Mouse (Mus musculus): ENCODE data around the gene Ppp2r3c. TPM values are rescaled to one million over a fixed set of nuclear protein-coding genes. Genes with fewer than 3 reads are reported as not detected.
"Not testable (repeated sequence)": the region's sequence is repeated elsewhere in the genome, so short reads cannot be mapped to it uniquely, and the experiment has no call there.

Ppp2r3c gene
- total RNA-seq (2021) = 10 to 100 TPM; 10.2 to 11.1 TPM
- long read RNA-seq, experiment 1, full-length matches to known transcripts = 8 of 28 reads
- long read RNA-seq, experiment 1, partial matches to known transcripts = 14 of 28 reads
- long read RNA-seq, experiment 1, other reads (novel, unspliced or antisense) = 6 of 28 reads
- long read RNA-seq, experiment 2, full-length matches to known transcripts = 5 of 39 reads
- long read RNA-seq, experiment 2, partial matches to known transcripts = 24 of 39 reads
- long read RNA-seq, experiment 2, other reads (novel, unspliced or antisense) = 10 of 39 reads

DNA sequence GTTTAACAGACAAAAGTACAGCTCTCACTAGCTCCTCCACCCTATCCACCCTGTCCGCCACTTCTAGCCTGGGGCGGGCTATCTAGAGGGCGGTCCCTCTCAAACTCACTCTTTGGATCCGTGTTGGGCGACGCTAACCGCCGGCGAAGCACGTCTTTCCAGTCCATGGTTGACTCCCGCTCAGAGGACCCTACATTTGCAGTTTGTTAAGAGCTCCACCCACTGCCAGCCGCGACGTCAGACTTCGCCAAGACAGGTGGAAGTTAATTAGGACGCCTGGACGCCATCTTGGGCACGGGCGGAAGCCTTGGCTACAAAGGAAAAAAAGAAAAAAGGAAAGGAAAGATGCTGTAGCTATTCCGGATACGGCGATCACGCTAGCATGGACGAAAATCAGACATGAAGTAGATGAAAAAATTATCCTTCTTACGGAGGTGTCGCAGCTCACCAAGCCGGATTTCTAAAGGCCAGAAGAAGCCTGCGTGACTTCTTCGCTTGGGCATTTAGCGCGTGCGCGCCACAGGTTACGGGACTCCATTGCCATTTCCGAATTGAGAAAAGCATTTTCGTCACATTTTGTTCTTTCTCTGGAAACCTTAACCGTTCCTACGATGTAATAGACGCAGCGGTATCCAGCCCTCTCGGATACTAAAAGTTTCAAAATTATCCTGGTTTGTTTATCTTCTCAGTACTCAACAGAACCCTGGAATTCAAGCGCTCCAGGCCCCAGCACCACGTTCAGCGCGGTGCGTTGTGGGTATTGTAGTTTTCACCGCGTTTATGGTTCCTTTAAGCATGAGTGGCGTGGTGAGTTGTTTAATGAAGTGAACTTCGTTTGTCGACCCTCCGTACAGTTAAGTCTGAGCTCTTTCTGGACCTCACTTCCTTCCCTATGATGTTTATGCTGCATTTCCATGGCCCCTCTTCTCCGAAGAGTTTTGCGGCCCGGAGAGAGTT lies at the start of gene Ppp2r3c:
TSS of gene Ppp2r3c (minus strand) at position 514 of the 957 bp plus-strand sequence.
- intact Hi-C loops (cut with DNase I; ENCODE audit: low total_unique reads) = no loop called here

DNA sequence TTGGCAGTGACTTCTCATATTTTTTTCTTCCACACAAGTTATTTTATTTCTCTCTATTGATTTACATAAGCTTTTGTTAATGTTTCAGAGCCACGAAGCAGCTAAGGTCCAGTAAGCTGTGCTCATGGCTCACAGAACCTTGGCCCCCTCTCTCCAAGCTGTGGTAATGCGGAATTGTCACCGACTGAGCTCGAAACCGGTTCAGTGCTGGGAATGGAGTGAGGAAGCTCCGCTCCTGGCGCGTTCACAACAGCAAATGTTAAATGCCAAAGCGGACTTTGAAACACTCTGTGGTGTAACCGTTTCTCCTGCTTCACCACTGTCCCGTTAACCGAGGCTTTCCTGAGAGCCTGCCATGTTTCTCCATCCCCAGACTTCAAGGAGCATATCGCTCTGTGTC lies 41.8 kb upstream of the Ppp2r3c start:
- peak; percentile 32 for DNase-seq
- intact Hi-C loops (cut with DNase I; ENCODE audit: low total_unique reads) = no loop called here

More for the DNA sequence above, at the start of gene Ppp2r3c:
- peak; percentile 90 for DNase-seq

DNA sequence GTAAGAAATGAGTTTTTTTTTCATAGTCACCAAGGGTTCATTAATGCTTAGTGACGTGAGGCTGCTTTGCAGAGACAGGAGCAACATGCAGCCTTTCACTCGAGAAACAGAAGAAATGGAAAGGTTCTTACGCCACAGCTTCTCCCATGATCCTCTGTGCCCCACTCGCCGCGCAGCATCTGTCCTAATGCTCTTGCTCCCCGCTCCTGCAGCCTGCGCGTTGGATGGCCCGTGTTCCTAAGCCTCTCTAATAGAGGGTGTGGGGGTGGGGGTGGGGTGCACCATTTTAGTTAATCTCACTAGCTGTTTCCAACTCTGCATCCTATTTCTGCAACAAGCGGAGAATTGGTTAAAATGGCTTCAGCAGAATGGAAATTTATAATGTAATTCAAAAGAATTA lies 41.2 kb upstream of the Ppp2r3c start:
- DNase-seq = no peak
- intact Hi-C loops (cut with DNase I; ENCODE audit: low total_unique reads) = no loop called here

DNA sequence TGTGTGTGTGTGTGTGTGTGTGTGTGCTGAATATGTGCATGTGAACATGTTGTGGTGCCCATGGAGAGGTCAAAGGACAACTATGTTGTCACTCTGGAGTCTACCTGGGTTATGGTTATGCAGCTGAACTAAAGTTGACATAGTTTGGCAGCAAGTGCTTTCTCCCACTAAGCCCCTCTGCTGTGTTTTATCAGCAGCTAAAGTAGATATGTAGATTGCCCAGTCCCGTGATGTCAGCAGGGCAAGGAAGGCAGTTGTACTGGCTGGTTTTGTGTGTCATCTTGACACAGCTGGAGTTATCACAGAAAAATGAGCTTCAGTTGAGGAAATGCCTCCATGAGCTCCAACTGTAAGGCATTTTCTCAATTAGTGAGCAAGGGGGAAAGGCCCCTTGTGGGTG lies 40.2 kb upstream of the Ppp2r3c start:
- intact Hi-C loops (cut with DNase I; ENCODE audit: low total_unique reads); DNase-seq: not testable (repeated sequence)

DNA sequence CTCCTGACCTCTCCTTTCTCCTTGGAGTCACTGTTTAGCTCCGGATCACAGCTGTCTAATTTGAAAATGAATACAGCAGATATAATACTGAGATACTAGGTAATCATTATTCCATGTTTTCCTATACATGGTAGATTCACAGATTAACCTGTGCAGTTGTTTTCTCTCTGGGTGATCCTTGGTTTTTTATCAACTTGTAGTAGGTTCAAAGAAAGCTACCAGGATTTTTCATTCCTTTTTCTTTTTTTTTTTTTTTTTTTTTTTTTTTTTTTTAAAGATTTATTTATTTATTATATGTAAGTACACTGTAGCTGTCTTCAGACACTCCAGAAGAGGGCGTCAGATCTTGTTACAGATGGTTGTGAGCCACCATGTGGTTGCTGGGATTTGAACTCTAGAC lies 35.7 kb upstream of the Ppp2r3c start:
- DNase-seq; intact Hi-C loops (cut with DNase I; ENCODE audit: low total_unique reads): not testable (repeated sequence)

DNA sequence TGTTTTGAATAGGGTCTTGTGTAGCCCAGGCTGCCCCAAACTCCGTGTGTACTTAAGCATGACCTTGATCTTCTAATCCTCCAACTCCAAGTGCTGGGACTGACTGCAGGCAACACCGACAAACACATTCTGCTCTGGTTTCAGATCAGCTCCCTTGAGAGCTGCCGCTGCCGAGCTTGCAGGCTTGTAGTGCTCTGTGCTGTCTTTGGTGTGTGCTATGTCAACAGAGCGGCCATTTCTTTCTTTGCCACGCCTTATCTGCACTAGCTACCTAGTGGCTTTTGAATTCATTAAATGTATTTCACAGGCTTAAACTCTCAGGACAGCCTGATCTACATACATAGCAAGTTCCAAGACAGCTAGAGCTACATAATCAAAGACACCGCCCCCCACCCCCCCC lies 30.9 kb upstream of the Ppp2r3c start:
- no peak for DNase-seq
- intact Hi-C loops (cut with DNase I; ENCODE audit: low total_unique reads) = no loop called here

DNA sequence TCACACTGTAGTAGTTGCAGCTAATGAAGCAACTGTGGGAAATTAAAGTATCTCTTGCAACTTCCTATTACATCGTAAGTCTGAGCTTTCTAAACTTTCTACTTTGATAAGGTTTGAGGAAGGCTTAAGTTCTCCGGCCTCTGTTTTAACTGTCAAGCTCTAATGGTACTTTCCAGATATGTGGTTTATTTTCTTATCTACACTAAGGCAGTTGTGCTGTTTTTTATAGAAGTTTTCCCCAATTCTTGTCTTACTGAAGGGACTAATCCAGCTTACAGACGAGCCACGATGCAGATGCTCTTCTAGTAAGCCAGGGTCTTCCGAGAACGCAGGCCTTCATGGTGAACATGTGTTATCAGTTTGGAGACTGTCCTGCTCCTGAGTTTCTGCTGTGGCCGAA lies 26.6 kb upstream of the Ppp2r3c start:
- no peak for DNase-seq
- intact Hi-C loops (cut with DNase I; ENCODE audit: low total_unique reads) = no loop called here

DNA sequence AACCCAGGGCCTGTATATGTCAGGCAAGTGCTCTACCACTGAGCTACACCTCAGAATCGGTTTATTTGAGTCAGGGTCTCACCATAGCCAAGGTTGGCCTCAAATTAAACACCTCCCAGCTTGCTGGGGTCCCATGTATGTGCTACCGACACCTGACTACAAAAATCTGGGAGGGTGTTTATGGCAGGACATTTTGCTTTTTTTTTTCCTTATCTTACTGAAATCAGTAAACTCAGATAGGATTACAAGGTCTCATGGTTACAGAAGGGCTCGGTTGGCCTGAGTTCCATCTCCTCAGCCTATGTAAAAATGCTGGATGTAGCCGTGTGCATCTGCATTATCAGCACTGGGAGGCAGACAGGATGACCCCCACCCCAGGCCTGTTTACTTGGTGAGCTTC lies 26.0 kb upstream of the Ppp2r3c start:
- intact Hi-C loops (cut with DNase I; ENCODE audit: low total_unique reads) = no loop called here
- no peak for DNase-seq

DNA sequence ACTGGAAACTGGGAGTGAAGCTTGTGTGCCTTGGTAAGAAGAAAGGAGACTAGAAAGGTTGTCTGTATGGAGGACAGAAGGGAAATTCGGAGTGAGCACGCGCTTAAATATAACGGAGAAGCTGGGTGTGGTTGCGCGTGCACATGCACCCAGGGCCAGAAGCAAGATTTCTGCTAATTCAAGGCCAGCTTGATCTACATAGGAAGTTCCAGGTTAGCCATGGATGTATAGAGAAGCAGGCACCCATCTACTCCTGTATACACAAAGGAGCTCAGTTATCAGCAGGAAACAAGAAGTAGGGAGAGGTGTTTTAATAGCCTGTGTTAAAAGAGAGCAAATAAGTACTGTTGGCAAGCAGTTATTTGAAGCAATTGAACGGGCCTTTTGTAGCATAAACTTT lies 22.9 kb upstream of the Ppp2r3c start:
- no peak for DNase-seq

DNA sequence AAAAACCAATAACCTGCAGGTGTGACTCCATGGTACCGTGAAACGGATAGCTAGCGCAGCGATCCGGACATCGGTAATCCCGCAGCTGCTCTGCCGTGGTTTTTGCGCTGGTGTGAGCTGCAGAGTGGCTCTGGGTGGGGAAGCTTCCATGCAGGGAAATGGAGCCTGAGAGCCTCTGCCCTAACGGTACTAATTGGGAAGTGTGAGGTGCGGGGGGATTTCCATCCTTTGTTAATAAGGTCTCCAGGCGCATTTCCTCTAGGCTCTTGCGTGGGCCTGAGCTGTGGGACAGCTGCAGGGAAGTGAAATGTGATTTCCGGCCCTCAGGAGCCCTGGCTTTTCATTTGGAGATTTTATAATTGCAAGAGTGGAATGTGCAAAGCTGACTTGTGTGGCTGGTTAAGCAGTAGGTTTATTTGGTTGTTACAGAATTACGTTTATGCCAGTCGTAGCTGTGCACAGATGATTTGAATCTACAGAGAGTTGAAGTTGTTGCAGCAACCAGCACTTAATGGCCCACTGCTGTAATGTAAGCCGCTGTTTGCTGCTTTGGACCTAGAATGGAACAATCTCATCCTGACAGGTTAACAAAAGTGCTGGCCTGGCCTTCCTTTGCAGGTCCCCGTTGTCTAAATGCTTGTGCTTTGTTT lies 19.0 kb upstream of the Ppp2r3c start:
- intact Hi-C loops (cut with DNase I; ENCODE audit: low total_unique reads) = no loop called here
- DNase-seq = peak; percentile 16

More for the DNA sequence above, 22.9 kb upstream of the Ppp2r3c start:
- intact Hi-C loops (cut with DNase I; ENCODE audit: low total_unique reads) = no loop called here

DNA sequence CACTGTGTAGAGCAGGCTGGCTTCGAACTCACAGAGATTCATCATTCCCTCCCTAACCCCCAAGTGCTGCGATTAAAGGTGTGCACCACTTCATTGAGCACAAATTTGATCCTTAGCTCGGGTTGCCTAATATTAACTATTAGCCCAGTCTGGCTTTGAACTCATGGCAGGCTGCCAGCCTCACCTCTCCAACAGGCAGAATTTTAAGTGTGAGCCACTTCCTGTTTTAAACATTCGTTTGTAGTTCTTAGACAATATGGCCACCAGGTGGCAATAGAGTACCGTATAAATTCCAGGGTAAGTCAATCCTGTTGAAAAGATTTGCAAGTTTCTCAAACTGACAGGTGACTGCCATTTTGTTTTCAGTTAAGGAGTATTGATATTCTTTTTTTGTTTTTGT lies 12.4 kb upstream of the Ppp2r3c start:
- DNase-seq = peak; percentile 47
- intact Hi-C loops (cut with DNase I; ENCODE audit: low total_unique reads) = loop anchor here (2.0 to 5.0 kb wide), 2 partner anchors 42 to 186 kb away; no protein-coding TSS in a partner anchor

DNA sequence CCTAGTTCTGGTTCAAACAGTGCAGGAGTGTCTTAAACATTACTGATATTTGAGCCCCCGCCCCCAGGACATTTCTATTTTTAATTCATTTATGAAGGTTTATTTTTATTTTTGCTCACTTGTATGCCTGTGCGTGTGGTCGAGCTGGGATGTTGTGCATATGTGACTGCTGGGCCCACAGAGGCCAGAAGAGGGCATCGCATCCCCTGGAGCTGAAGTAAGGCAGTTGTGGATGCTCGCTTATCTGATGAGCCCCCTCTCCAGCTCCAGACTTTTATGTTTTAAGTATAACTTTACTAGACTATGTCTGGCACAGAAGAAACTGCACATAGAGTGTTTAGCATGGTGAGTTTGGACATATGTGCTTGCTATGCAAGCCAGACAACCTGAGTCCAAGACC lies 11.1 kb upstream of the Ppp2r3c start:
- intact Hi-C loops (cut with DNase I; ENCODE audit: low total_unique reads) = loop anchor here (2.0 kb wide), 1 partner anchor 187 kb away; no protein-coding TSS in a partner anchor
- no peak for DNase-seq

DNA sequence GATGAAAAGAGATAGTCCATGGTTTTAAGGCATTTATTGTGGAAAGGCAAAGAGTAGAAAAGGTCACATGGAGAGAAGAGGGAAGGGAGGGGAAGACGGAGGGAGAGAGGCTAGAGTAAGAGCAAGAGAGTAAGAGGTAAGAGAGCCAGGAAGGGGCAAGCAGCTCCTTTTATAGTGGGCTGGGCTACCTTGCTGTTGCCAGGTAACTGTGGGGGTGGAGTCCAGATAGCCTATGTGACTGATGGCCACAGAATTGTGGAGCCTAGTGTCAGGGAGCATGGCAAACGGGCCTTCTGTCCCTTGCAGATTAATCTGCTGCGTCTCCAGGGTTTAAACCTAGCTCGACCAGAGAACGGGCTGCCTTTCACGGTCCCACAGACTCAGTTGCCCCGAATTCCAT lies 9.0 kb upstream of the Ppp2r3c start:
- intact Hi-C loops (cut with DNase I; ENCODE audit: low total_unique reads) = no loop called here
- DNase-seq = no peak

DNA sequence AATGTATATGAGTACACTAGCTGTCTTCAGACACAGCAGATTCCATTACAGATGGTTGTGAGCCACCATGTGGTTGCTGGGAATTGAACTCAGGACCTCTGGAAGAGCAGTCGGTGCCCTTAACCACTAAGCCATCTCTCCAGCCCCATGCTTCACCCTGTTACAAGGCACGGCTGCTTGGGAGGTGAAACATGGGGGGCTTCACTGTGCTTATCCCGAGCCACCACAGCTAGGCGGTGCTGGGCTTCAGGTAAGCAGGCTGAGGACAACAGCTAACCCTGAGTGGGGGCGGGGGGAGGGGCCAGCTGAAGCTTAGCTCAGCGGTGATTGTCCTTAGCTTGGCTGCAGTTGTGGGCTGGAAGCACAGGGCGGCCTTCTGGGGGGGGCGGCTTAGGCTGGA lies 6.7 kb upstream of the Ppp2r3c start:
- intact Hi-C loops (cut with DNase I; ENCODE audit: low total_unique reads) = no loop called here
- no peak for DNase-seq

DNA sequence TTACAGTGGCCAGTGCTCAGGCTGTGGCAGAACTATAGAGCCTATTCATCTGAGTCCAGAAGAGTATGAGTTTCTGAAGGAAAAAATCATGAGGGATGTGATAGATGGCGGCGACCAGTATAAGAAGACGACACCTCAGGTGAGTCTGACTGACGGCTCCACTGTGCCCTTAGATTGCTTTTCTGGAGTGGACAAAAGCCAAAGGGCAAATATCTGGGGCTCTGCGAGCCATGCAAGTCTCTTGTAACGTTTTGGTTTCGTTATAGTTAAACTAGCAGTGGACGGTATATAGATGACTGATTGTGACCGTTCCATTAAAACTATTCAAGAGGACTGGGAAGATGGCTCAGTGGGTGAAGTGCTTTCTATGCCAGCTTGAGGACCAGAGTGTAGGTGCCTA lies 5.9 kb upstream of the Ppp2r3c start:
- no peak for DNase-seq
- intact Hi-C loops (cut with DNase I; ENCODE audit: low total_unique reads) = no loop called here

DNA sequence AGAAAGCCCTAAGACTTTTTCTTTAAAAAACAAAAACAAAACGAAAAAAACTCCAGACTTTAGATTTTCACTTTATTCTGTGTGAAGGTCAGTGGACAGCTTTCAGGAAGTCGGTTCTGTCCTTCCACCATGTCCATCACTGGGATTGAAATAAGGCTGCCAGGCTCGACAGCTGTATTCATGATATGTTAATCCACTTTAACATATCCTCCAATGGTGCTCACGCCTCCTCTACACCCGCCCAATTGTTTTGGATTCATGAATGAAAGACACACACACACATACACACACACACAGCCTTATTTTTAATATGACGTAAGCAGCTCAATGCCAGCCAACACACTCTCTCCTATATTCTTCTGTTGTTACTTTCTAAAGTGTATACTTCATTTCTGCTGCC lies 4.8 kb upstream of the Ppp2r3c start:
- no peak for DNase-seq
- intact Hi-C loops (cut with DNase I; ENCODE audit: low total_unique reads) = no loop called here

DNA sequence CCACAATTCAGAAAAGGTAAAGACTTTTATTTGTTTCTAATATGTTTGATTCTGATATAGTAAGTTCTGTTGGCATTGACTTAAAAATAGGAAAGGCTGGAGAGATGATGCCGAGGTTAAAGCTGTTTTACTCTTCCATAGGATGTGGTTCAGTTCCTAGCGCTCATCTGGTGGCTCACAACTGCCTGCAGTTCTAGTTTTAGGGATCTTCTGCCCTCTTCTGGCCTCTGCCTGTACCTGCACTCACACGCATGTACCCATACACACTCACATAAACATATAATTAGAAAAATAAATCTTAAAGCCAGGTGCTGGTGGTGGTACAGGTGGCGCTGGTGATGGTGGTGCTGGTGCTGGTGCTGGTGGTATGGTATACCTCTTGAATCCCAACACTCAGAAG lies 3.6 kb upstream of the Ppp2r3c start:
- intact Hi-C loops (cut with DNase I; ENCODE audit: low total_unique reads) = no loop called here
- DNase-seq = no peak

DNA sequence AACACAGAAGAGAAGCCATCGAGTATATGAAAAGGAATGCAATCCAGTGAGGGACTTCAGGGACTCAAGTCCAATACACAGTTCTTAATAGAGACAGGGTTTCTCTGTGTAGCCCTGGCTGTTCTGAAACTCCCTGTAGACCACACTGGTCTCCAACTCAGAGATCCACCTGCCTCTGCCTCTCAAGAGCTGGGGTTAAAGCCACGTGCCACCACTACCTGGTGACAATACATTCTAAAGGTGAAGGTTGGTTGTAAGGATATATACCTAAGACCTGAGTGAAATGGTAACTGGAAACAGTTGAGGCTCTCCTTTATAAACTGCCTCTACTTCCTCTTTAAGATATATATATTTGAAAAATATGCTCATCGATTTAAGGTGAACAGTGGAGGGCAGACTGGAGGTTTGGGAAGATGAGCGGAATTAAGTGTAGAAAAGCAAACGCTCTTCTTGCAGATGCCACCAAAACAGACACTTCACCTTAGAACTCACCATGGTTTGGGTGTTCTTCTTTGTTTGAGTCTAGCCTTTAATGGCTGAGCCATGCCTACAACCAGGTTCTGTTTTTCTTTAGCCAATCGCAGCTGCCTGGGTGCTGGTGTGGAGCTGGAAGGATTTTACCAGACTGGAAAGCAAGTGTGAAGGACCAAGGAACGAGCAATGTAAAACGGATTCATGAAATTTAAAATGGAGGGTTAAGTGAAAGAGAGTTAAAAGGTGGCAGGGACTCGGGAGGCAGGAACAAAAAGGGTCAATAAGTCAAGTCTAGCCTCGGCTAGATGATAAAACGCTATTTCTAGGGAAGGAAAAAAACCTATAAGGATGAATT lies 1.1 kb downstream of the Ppp2r3c start:
- intact Hi-C loops (cut with DNase I; ENCODE audit: low total_unique reads) = no loop called here
- no peak for DNase-seq

DNA sequence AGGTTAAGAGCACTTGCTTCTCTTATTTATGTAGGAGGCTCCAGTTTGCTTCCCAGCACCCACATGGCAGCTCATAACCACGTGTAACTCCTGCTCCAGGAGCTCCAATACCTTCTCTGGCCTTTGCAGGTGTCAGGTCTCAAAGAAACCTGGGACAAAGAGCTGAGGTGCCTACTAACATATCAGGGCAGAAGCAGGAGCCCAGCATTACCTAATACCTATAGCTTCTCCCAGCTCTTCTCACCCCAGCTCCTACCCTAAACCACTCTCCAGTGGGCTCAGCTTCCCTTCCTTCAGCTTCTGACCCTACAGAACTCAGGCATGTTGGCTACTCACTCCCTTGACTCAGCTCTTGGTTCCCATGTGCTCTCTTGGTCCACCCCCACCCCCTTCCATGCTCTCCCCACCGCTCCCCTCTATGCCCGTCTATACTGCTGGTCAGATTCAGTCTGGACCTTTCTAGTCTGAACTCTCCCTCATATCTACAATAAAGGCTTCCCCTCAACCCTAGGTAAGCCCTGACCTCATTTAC lies 1.9 kb downstream of the Ppp2r3c start:
- intact Hi-C loops (cut with DNase I; ENCODE audit: low total_unique reads) = no loop called here
- DNase-seq = no peak
